Mouse (Mus musculus): ENCODE measurements around the gene Rasgef1a.

Rasgef1a gene

GRCm38 (mm10) chr6:118010756-118011615 lies at the start of gene Rasgef1a:
Gene Rasgef1a, plus strand, starts transcription at chr6:118011438.
- no peak for DNase-seq

GRCm38 (mm10) chr6:117963201-117963600 lies 48.0 kb upstream of the Rasgef1a start:
- no peak for DNase-seq

- peak; percentile 5 to 52 for DNase-seq
Measured at GRCm38 (mm10) chr6:117966729-117967128, 44.5 kb upstream of the Rasgef1a start.

- no peak for DNase-seq
Measured at GRCm38 (mm10) chr6:117987173-117987572, 24.1 kb upstream of the Rasgef1a start.

GRCm38 (mm10) chr6:117989209-117989608 lies 22.0 kb upstream of the Rasgef1a start:
- no peak for DNase-seq

- no peak for DNase-seq
Measured at GRCm38 (mm10) chr6:117990649-117991048, 20.6 kb upstream of the Rasgef1a start.

- DNase-seq, result no peak
Measured at GRCm38 (mm10) chr6:117991297-117991696, 19.9 kb upstream of the Rasgef1a start.

GRCm38 (mm10) chr6:117991928-117992327 lies 19.3 kb upstream of the Rasgef1a start:
- no peak for DNase-seq

GRCm38 (mm10) chr6:117995168-117995567 lies 16.1 kb upstream of the Rasgef1a start:
- peak in 1 of 2 experiments; percentile 19 for DNase-seq

GRCm38 (mm10) chr6:118001272-118001671 lies 10.0 kb upstream of the Rasgef1a start:
- peak; percentile 3 to 65 for DNase-seq

GRCm38 (mm10) chr6:118007302-118007701 lies 3.9 kb upstream of the Rasgef1a start:
- peak; percentile 9 to 63 for DNase-seq

- DNase-seq, result no peak
Measured at GRCm38 (mm10) chr6:118007843-118008539, 3.2 kb upstream of the Rasgef1a start.

- DNase-seq, result no peak
Measured at GRCm38 (mm10) chr6:118010256-118010655, 982 bp upstream of the Rasgef1a start.

- no peak for DNase-seq
Measured at GRCm38 (mm10) chr6:118011616-118012316, 528 bp downstream of the Rasgef1a start.

GRCm38 (mm10) chr6:118012317-118012700 lies 1.1 kb downstream of the Rasgef1a start:
- no peak for DNase-seq

GRCm38 (mm10) chr6:118012987-118013866 lies 2.0 kb downstream of the Rasgef1a start:
- DNase-seq, result no peak

- DNase-seq, result no peak
Measured at GRCm38 (mm10) chr6:118014881-118015280, 3.6 kb downstream of the Rasgef1a start.

- no peak for DNase-seq
Measured at GRCm38 (mm10) chr6:118015971-118016370, 4.7 kb downstream of the Rasgef1a start.

GRCm38 (mm10) chr6:118018666-118019065 lies 7.4 kb downstream of the Rasgef1a start:
- no peak for DNase-seq

- no peak for DNase-seq
Measured at GRCm38 (mm10) chr6:118019569-118019968, 8.3 kb downstream of the Rasgef1a start.

- no peak for DNase-seq
Measured at GRCm38 (mm10) chr6:118022898-118023635, 11.8 kb downstream of the Rasgef1a start.

- no peak for DNase-seq
Measured at GRCm38 (mm10) chr6:118027036-118027435, 15.8 kb downstream of the Rasgef1a start.

Data from kidney, postnatal 36 days (tissue).